In genomic region chr7:25655601-25656428, GRCm38 (mm10) we compare ENCODE assay signal across 14 mouse cellular contexts. TPM values are rescaled to one million over a fixed set of nuclear protein-coding genes. Genes with fewer than 3 reads are reported as not detected.
DNase-seq lines count a peak whose midpoint lies in the region; ATAC-seq lines count a peak whose summit lies in the region.
"Had no signal": no experiment of that assay in that cellular context is flagged by ENCODE, and none has a peak within 500 bp of the region (broad histone marks: within the 10 kb centered on the region; RNA-seq: fewer than 3 reads in every experiment).

No protein-coding gene starts in this region.

- no peaks in the 10 kb centered on the region for H3K36me3 ChIP-seq in kidney, embryonic 16.5 days (ENCODE audit: insufficient read depth, low read length)
- H3K36me3 ChIP-seq in liver, embryonic 15.5 days (replicated peaks): no peaks in the 10 kb centered on the region

- WGBS in kidney, embryonic 16.5 days: 80% methylated on average over 11 of the region's 11 CpGs
- WGBS in liver, embryonic 15.5 days (ENCODE audit: insufficient replicate concordance): 61% methylated on average over 11 of the region's 11 CpGs

- no peak overlapping the region for H3K9ac ChIP-seq in kidney, embryonic 16.5 days (replicated peaks; ENCODE audit: low read length)
- H3K9ac ChIP-seq in liver, embryonic 15.5 days: no peak overlapping the region

- H3K9me3 ChIP-seq in kidney, embryonic 16.5 days (ENCODE audit: low read length): no peaks in the 10 kb centered on the region
- no peaks in the 10 kb centered on the region for H3K9me3 ChIP-seq in liver, embryonic 15.5 days (replicated peaks)
- H3K9me3 ChIP-seq: G1E had no signal

- no peak overlapping the region for H3K27ac ChIP-seq in kidney, embryonic 16.5 days (ENCODE audit: low read length)
- 0 out of 2 replicates have a peak overlapping the region, but pooled peaks have one; percentile 33 for H3K27ac ChIP-seq in liver, embryonic 15.5 days (replicated peaks)

- H3K4me3 ChIP-seq in kidney, embryonic 16.5 days (ENCODE audit: low read length): no peak overlapping the region
- H3K4me3 ChIP-seq in liver, embryonic 15.5 days (replicated peaks): no peak overlapping the region

- H3K4me1 ChIP-seq in kidney, embryonic 16.5 days (ENCODE audit: insufficient read depth, low read length): peaks cover 22% of the 10 kb centered on the region
- H3K4me1 ChIP-seq in liver, embryonic 15.5 days (replicated peaks): peaks cover 44% of the 10 kb centered on the region

- intact Hi-C loops in left cerebral cortex, postnatal 25 days (cut with DNase I): no loop called here

- no peak overlapping the region for H3K4me2 ChIP-seq in kidney, embryonic 16.5 days (replicated peaks; ENCODE audit: low read depth, low read length)
- no peak overlapping the region for H3K4me2 ChIP-seq in liver, embryonic 15.5 days

- no peaks in the 10 kb centered on the region for H3K27me3 ChIP-seq in kidney, embryonic 16.5 days (ENCODE audit: insufficient read depth, low read length)
- H3K27me3 ChIP-seq in liver, embryonic 15.5 days: no peaks in the 10 kb centered on the region

- DNase-seq in kidney, adult 18-20 months: peak; percentile 74
- DNase-seq in R1 (ENCODE audit: low read depth, low spot score): peak; percentile 97
- DNase-seq in cerebellum, adult 9-11 months: peak; percentile 73
- DNase-seq in B cell, adult 2 months: no peak
- no peak for DNase-seq in lung, postnatal 36 days
- no peak for DNase-seq in left cerebral cortex, postnatal 25 days (ENCODE audit: low spot score in 2 of 2)
- DNase-seq: layer of hippocampus, postnatal 36 days; right cerebral cortex, postnatal 4 days had no signal

- no peak for ATAC-seq in kidney, embryonic 16.5 days (ENCODE audit: low FRiP score, low TSS enrichment)
- ATAC-seq in liver, embryonic 15.5 days (ENCODE audit: insufficient read depth): no peak
- ATAC-seq: activated CD4-positive, CD25-positive, alpha-beta regulatory T cell, adult 4 months; intestine, embryonic 16.5 days had no signal

RNA-seq across cellular contexts. Expression of gene Bckdha, which starts 3.0 kb away (rescaled TPM):
- polyA plus RNA-seq in kidney, embryonic 16.5 days (2015; fragmentation: Nextera tagmentation; extraction: Ambion mirVana): 90.3 and 91.7 TPM in 2 replicates
- polyA plus RNA-seq in liver, embryonic 15.5 days (2015; fragmentation: Nextera tagmentation; extraction: Ambion mirVana): 30.2 and 39.3 TPM in 2 replicates
- total RNA-seq in left cerebral cortex, postnatal 25 days (2021): 10 to 100 TPM; 31.8 to 33.8 TPM

RNA-seq across cellular contexts. Expression of gene Exosc5, which starts 3.1 kb away (rescaled TPM):
- 90.0 and 92.6 TPM in 2 replicates for polyA plus RNA-seq in kidney, embryonic 16.5 days (2015; fragmentation: Nextera tagmentation; extraction: Ambion mirVana)
- 46.1 and 50.8 TPM in 2 replicates for polyA plus RNA-seq in liver, embryonic 15.5 days (2015; fragmentation: Nextera tagmentation; extraction: Ambion mirVana)
- total RNA-seq in left cerebral cortex, postnatal 25 days (2021): 10 to 100 TPM; 24.0 to 24.4 TPM

RNA-seq across cellular contexts. Expression of gene Tmem91, which starts 19.2 kb away (rescaled TPM):
- polyA plus RNA-seq in kidney, embryonic 16.5 days (2015; fragmentation: Nextera tagmentation; extraction: Ambion mirVana): 2.3 and 3.7 TPM in 2 replicates
- polyA plus RNA-seq in liver, embryonic 15.5 days (2015; fragmentation: Nextera tagmentation; extraction: Ambion mirVana): 0.96 and 1.0 TPM in 2 replicates
- 10 to 100 TPM; 33.1 to 36.3 TPM for total RNA-seq in left cerebral cortex, postnatal 25 days (2021)
- total RNA-seq: hematopoietic stem cell, adult 5-6 weeks had no signal

RNA-seq across cellular contexts. Expression of gene B9d2, which starts 24.8 kb away (rescaled TPM):
- 35.0 and 35.8 TPM in 2 replicates for polyA plus RNA-seq in kidney, embryonic 16.5 days (2015; fragmentation: Nextera tagmentation; extraction: Ambion mirVana)
- 19.9 and 23.2 TPM in 2 replicates for polyA plus RNA-seq in liver, embryonic 15.5 days (2015; fragmentation: Nextera tagmentation; extraction: Ambion mirVana)
- total RNA-seq in left cerebral cortex, postnatal 25 days (2021): 10 to 100 TPM; 23.5 to 24.9 TPM

RNA-seq across cellular contexts. Expression of gene B3gnt8, which starts 29.4 kb away (rescaled TPM):
- polyA plus RNA-seq in kidney, embryonic 16.5 days (2015; fragmentation: Nextera tagmentation; extraction: Ambion mirVana): 14.2 and 15.0 TPM in 2 replicates
- polyA plus RNA-seq in liver, embryonic 15.5 days (2015; fragmentation: Nextera tagmentation; extraction: Ambion mirVana): 2.7 and 2.8 TPM in 2 replicates
- under 1 TPM; 0.34 to 0.82 TPM for total RNA-seq in left cerebral cortex, postnatal 25 days (2021)

Comparison
In these comparisons a context has a peak if more than half of its experiments do, and no peak if none do; other contexts are left out.
1. DNase-seq: peak in kidney, adult 18-20 months (single experiment), R1 (single experiment) and cerebellum, adult 9-11 months (single experiment); none in B cell, adult 2 months (0 of 2), lung, postnatal 36 days (single experiment) and left cerebral cortex, postnatal 25 days (0 of 2).